Mouse (Mus musculus) CH12.LX (cell line): Measurements from ENCODE around the gene Mcm3.

Experiments used
- EP300 ChIP-seq: IDR thresholded peaks from 2 replicates; pipeline ENCODE4 v1.6.1; 2011; ENCODE audit warnings: low read length, improper control_type of control experiment
- GABPA ChIP-seq: IDR thresholded peaks from 2 replicates; pipeline ENCODE4 v1.6.1; 2012; ENCODE audit warnings: low read depth, low read length, improper control_type of control experiment, inconsistent platforms; ENCODE audit not compliant: insufficient replicate concordance
- SIN3A ChIP-seq: IDR thresholded peaks from 2 replicates; pipeline ENCODE4 v1.6.1; 2012; ENCODE audit warnings: low read length, improper control_type of control experiment, inconsistent platforms
- ZKSCAN1 ChIP-seq: IDR thresholded peaks from 2 replicates; pipeline ENCODE4 v1.6.1; 2012; ENCODE audit warnings: low read depth, inconsistent platforms, low read length, improper control_type of control experiment, borderline replicate concordance

GRCm38 (mm10) chr1:20787046-20787445, 33.1 kb downstream of the Mcm3 start:
- TF ChIP-seq EP300 = no peak
- no peak for TF ChIP-seq GABPA
- TF ChIP-seq SIN3A = no peak
- TF ChIP-seq ZKSCAN1 = no peak
